Mouse (Mus musculus): ENCODE measurements around the gene St8sia4.

Gene St8sia4

GRCm38 (mm10) chr1:95667435-95668252 is at the start of gene St8sia4:
Gene St8sia4 (minus strand): TSS chr1:95667571.
- WGBS: under 1% methylated on average over 52 of the region's 52 CpGs

- WGBS: 89% methylated on average over 3 of the region's 3 CpGs
Observed at GRCm38 (mm10) chr1:95709181-95709580, 41.8 kb upstream of the St8sia4 start.

- WGBS: 72% methylated on average over 3 of the region's 3 CpGs
Observed at GRCm38 (mm10) chr1:95674052-95674451, 6.7 kb upstream of the St8sia4 start.

- WGBS: 10% methylated on average over 6 of the region's 6 CpGs
Observed at GRCm38 (mm10) chr1:95668253-95668805, 958 bp upstream of the St8sia4 start.

- 1% methylated on average over 14 of the region's 14 CpGs for WGBS
Observed at GRCm38 (mm10) chr1:95666541-95667320, 640 bp downstream of the St8sia4 start.

- 2% methylated on average over 17 of the region's 17 CpGs for WGBS
Observed at GRCm38 (mm10) chr1:95665951-95666484, 1.4 kb downstream of the St8sia4 start.

GRCm38 (mm10) chr1:95664969-95665702 is 2.2 kb downstream of the St8sia4 start:
- WGBS: 6% methylated on average over 22 of the region's 22 CpGs

- 20% methylated on average over 4 of the region's 4 CpGs for WGBS
Observed at GRCm38 (mm10) chr1:95664321-95664825, 3.0 kb downstream of the St8sia4 start.

GRCm38 (mm10) chr1:95657051-95657668 is 10.2 kb downstream of the St8sia4 start:
- WGBS: 67% methylated on average over 5 of the region's 5 CpGs

- whole genome bisulfite sequencing: 88% methylated on average over 9 of the region's 9 CpGs
Observed at GRCm38 (mm10) chr1:95655564-95655963, 11.8 kb downstream of the St8sia4 start.

- WGBS: 85% methylated on average over 8 of the region's 8 CpGs
Observed at GRCm38 (mm10) chr1:95653445-95653844, 13.9 kb downstream of the St8sia4 start.

- WGBS: 57% methylated on average over 2 of the region's 2 CpGs
Observed at GRCm38 (mm10) chr1:95644292-95644691, 23.1 kb downstream of the St8sia4 start.

GRCm38 (mm10) chr1:95639001-95639400 is 28.4 kb downstream of the St8sia4 start:
- 89% methylated on average over 3 of the region's 3 CpGs for WGBS

- WGBS: 79% methylated on average over 5 of the region's 5 CpGs
Observed at GRCm38 (mm10) chr1:95624376-95624775, 43.0 kb downstream of the St8sia4 start.

- WGBS: 66% methylated on average over 3 of the region's 3 CpGs
Observed at GRCm38 (mm10) chr1:95618647-95619046, 48.7 kb downstream of the St8sia4 start.

- WGBS: 58% methylated on average over 3 of the region's 3 CpGs
Observed at GRCm38 (mm10) chr1:95618125-95618524, 49.2 kb downstream of the St8sia4 start.

GRCm38 (mm10) chr1:95610017-95610416 is 57.4 kb downstream of the St8sia4 start:
- 55% methylated on average over 2 of the region's 2 CpGs for WGBS

GRCm38 (mm10) chr1:95609045-95609444 is 58.3 kb downstream of the St8sia4 start:
- 92% methylated on average over 5 of the region's 5 CpGs for WGBS

- WGBS: 82% methylated on average over 2 of the region's 2 CpGs
Observed at GRCm38 (mm10) chr1:95605458-95605857, 61.9 kb downstream of the St8sia4 start.

GRCm38 (mm10) chr1:95598108-95598507 is 69.3 kb downstream of the St8sia4 start:
- 94% methylated on average over 1 of the region's 1 CpGs for WGBS

- WGBS: 83% methylated on average over 1 of the region's 1 CpGs
Observed at GRCm38 (mm10) chr1:95596825-95597224, 70.5 kb downstream of the St8sia4 start.
